Mouse (Mus musculus) natural killer cell, adult 2 months (primary cell): ENCODE results near the gene Mief1.
A peak's percentile ranks its signal among the peaks of the same experiment; 100 is the strongest.

Experiments used
- DNase-seq, 2 experiments: peaks; one replicate each; pipeline ENCODE4 v3.0.0; 2022; ENCODE audit warnings: low spot score in 2 of 2

The Mief1 gene

DNA sequence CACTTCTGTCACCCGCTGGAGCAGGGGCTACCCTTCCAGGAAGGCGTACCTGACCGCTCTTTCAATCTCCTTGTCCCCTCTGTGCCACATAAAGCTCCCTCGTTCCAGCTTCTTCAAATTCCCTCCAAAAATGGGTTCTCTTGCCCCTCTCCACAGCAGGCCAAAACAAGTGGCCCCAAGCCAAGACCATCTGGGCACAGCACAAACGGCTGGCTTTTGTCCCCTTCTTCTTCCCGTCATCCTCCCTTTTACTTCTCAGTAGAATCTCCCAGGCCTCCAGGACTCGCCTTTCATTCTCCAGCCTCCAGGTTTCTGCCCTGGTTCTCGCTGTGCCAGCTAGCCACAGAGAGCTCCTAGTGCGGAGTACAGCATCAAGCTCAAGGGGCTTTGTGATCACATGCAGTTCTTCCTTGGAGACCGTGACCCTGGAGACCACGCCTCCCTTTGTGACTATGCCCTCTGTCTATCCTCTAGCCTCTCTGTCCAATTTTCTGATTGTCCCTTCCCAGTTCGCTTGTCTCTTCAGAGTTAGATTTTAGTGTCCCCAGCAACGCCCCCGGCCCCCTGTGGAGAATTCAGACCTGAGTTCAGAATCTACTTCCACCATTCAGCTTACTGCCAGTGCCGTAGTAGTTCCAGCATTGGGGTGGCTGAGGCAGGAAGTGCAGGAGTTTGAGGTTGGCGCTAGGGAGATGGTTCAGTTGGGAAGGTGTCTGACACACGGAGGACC is 5.6 kb upstream of the Mief1 start:
- no peak for DNase-seq

- DNase-seq = no peak
These were observed 1.5 kb upstream of the Mief1 start for GRCm38 (mm10) chr15:80232331-80232730.

GRCm38 (mm10) chr15:80233053-80233452 is 765 bp upstream of the Mief1 start:
- DNase-seq = no peak

DNA sequence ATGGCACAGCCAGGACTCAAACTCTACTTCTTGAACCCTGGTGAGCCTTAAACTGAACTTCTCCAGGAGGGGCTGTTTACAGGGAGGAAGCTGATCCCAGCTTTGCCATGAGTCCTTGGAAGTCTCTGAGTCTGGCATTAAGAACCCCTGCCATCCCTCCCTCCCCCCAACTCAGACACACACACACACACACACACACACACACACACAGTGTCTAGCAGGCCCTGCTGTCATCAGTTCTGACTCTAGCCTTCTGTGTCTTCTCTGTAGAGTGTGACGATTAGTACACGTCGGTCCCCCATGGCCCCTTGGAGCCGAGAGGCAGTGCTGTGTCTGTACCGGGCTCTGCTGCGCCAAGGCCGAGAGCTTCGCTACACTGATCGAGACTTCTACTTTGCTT is 1.7 kb downstream of the Mief1 start, which contains the start of gene AC140267.1:
TSS of gene AC140267.1 (plus strand) at position 301 of the 400 bp plus-strand sequence.
- DNase-seq = no peak

- no peak for DNase-seq
These were observed 14.3 kb downstream of the Mief1 start for GRCm38 (mm10) chr15:80248135-80248534.

DNA sequence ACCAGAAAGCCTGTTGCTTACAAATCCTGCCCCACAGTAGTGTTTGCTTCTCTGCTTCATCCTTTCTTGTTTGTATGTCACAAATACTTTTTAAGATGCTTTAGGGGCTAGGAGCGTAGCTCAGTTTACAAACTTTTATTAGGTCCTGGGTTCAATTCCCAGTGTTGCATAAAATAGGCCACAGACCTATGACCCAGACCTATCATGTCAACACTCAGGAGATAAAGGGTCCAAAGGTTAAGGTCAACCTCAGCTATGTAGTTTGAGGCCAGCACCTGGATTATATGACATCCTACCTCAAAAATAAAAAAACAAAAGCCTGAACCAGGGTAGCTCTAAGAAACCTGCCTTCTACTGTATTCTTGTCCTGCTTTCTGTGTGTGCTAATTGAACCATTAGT is 14.8 kb downstream of the Mief1 start:
- no peak for DNase-seq

DNA sequence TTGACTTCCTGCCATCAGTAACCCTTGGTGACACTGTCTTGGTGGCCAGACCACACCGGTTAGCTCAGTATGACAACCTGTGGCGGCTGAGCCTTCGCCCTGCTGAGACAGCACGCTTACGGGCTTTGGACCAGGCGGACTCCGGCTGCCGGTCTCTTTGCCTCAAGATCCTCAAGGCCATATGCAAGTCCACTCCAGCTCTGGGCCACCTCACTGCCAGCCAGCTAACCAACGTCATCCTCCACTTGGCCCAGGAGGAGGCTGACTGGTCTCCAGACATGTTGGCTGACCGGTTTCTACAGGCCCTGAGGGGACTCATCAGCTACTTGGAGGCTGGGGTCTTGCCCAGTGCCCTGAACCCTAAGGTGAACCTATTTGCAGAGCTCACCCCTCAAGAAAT is 15.9 kb downstream of the Mief1 start:
- no peak for DNase-seq

DNA sequence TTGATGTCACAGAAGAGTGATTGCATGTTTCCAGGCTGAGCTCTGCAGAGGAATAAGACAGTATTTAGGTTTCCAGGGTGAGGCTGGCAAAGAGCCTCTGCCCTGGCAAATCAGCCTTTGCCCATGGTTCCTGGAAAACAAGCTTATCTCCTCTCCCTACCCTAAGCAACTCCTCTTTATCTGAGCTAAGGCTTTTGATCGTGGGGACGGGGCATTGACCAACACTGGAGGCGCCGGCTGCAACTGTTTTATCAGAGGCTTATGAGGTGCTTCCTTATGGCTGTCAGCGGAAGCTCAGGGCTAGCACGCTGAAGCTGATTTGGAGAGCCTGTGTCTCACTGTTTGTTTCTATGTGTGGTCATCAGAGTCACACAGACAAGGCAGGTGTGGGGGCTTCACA is 16.8 kb downstream of the Mief1 start:
- DNase-seq = no peak

- no peak for DNase-seq
These were observed 19.7 kb downstream of the Mief1 start for GRCm38 (mm10) chr15:80253530-80253929.

DNA sequence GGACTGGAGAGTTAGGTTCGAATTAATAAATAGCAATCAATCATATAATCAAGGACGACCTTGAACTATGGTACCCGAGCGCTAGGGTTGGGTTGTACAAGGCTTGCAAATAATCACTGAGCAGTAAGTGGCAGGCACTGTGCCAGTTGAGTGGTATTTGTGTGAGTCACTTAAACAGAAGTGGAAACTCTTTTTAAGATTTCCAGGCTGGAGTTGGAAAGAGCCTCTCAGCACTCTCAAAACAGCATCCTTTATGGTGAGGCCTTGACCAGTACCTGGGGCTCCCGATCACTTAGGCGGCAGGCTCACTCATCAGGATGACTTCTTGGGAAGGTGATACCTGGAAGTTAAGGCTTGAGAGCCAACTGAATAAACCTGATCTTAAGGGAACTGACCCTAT is 20.4 kb downstream of the Mief1 start:
- DNase-seq = no peak

- DNase-seq = peak; percentile 99
These were observed 21.2 kb downstream of the Mief1 start, which contains the start of gene Atf4 for GRCm38 (mm10) chr15:80254847-80255645. Atf4 (plus strand) TSS chr15:80255184.

DNA sequence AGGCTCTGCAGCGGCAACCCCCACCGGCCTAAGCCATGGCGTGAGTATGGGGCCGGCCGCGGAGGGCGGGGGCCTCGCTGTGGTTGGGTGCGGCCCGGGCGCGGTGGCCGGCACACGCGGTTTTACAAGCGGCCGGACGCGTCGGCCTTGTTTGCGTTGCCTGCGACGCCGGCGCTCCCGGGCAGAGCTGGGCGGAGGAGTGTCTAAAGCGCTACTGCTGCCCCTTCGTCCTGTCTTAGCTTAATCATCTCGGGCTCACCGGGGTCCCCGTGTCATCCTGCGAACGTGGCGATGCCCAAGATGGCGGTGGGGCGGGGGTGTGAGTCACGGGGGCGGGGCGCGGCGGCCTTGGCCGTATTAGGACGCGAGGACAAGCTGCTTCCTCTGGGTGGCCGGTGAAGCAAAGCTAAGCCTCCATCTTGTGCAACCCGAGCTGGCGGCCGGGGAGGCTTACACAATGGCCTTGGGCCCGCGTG is 21.9 kb downstream of the Mief1 start:
- peak; percentile 85 to 86 for DNase-seq

DNA sequence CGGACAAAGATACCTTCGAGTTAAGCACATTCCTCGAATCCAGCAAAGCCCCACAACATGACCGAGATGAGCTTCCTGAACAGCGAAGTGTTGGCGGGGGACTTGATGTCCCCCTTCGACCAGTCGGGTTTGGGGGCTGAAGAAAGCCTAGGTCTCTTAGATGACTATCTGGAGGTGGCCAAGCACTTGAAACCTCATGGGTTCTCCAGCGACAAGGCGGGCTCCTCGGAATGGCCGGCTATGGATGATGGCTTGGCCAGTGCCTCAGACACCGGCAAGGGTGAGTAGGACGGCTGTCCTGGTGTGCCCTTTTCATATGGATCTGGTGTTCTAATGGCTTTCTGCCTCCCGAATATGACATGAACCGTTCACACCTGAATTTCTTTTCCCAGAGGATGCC is 22.4 kb downstream of the Mief1 start:
- DNase-seq = no peak

DNA sequence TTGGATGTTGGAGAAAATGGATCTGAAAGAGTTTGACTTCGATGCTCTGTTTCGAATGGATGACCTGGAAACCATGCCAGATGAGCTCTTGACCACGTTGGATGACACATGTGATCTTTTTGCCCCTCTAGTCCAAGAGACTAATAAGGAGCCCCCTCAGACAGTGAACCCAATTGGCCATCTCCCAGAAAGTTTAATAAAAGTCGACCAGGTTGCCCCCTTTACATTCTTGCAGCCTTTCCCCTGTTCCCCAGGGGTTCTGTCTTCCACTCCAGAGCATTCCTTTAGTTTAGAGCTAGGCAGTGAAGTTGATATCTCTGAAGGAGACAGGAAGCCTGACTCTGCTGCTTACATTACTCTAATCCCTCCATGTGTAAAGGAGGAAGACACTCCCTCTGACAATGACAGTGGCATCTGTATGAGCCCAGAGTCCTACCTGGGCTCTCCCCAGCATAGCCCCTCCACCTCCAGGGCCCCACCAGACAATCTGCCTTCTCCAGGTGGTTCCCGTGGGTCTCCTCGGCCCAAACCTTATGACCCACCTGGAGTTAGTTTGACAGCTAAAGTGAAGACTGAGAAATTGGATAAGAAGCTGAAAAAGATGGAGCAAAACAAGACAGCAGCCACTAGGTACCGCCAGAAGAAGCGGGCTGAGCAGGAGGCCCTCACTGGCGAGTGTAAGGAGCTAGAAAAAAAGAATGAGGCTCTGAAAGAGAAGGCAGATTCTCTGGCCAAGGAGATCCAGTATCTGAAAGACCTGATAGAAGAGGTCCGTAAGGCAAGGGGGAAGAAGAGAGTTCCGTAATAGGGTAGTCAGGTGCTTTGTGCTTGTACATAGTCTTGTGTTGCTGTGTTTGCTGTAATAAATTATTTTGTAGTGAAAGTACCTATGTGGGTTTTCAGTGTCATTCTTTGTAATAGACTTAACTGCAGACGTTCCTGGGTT is 23.1 kb downstream of the Mief1 start:
- DNase-seq = no peak

GRCm38 (mm10) chr15:80257602-80258239 is 23.9 kb downstream of the Mief1 start:
- no peak for DNase-seq

- no peak for DNase-seq
These were observed 24.7 kb downstream of the Mief1 start for GRCm38 (mm10) chr15:80258240-80259170.

- DNase-seq = no peak
These were observed 25.7 kb downstream of the Mief1 start for GRCm38 (mm10) chr15:80259406-80260045.

DNA sequence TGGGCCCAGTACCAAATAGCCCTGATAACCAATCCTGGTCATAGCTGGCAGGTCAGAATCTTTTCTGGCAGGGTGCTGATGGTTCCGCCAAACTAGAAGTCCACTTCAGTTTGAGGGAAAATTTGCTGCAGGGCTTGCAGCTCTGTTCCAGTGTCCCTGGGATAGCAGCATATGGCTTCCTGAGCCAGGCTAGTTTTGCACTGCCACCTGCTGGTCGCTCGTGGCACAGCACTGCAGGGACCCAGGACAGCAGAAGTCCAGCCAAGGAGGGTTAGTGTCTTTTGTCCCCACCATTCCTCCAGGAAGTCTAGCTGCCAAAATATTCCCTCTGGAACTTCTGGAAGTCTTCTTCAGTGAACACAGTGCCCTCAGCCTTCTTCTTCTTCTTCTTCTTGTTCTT is 26.9 kb downstream of the Mief1 start:
- peak; percentile 68 to 77 for DNase-seq

- peak in 1 of 2 experiments; percentile 12 for DNase-seq
These were observed 27.3 kb downstream of the Mief1 start for GRCm38 (mm10) chr15:80261100-80261499.
